Mouse (Mus musculus) limb, embryonic 15.5 days (tissue): ENCODE results near the gene Kansl1l. TPM values are rescaled to one million over a fixed set of nuclear protein-coding genes. Genes with fewer than 3 reads are reported as not detected.
"Not testable (repeated sequence)": the region's sequence is repeated elsewhere in the genome, so short reads cannot be mapped to it uniquely, and the experiment has no call there.

Source experiments
- ATAC-seq: fragments of 200-750 bp; cut with Nextera tagmentation; 2 replicates; pipeline ENCODE4 v1.8.0; 2017; ENCODE audit warnings: low read depth, moderate TSS enrichment; ENCODE audit not compliant: insufficient number of reproducible peaks, low FRiP score, low TSS enrichment
- H3K27ac ChIP-seq: fragments of 300-500 bp; sonication (generic); 2 replicates; pipeline ENCODE4 v1.5.1; 2015; ENCODE audit warnings: moderate library complexity, mild to moderate bottlenecking, inconsistent platforms
- H3K27me3 ChIP-seq: fragments of 300-500 bp; sonication (generic); 2 replicates; pipeline ENCODE4 v1.6.1; 2015; ENCODE audit warnings: inconsistent platforms
- H3K36me3 ChIP-seq: fragments of 300-500 bp; sonication (generic); 2 replicates; pipeline ENCODE4 v1.6.1; 2015; ENCODE audit warnings: inconsistent platforms
- H3K4me1 ChIP-seq: fragments of 300-500 bp; sonication (generic); 2 replicates; pipeline ENCODE4 v1.6.1; 2015; ENCODE audit warnings: inconsistent platforms
- H3K4me2 ChIP-seq: fragments of 300-500 bp; sonication (generic); 2 replicates; pipeline ENCODE4 v1.6.1; 2015; ENCODE audit warnings: mild to moderate bottlenecking, inconsistent platforms
- H3K4me3 ChIP-seq: fragments of 300-500 bp; sonication (generic); 2 replicates; pipeline ENCODE4 v1.5.1; 2015; ENCODE audit warnings: mild to moderate bottlenecking, inconsistent platforms
- H3K9ac ChIP-seq: fragments of 300-500 bp; sonication (generic); 2 replicates; pipeline ENCODE4 v1.6.1; 2015; ENCODE audit warnings: inconsistent platforms
- H3K9me3 ChIP-seq: fragments of 300-500 bp; sonication (generic); 2 replicates; pipeline ENCODE4 v1.6.1; 2016; ENCODE audit warnings: inconsistent platforms
- WGBS: fragments of 180-500 bp; shearing (Covaris S2); methylation state at CpG from one replicate; pipeline ENCODE4 v1.1.7; 2015; 5-methylcytosine and 5-hydroxymethylcytosine counted together
- polyA plus RNA-seq: library from polyadenylated mRNA; unstranded; fragments of >200 nt; fragmentation: Nextera tagmentation; extraction: Ambion mirVana; gene quantifications from 2 replicates; pipeline ENCODE4 v1.2.1, GENCODE M21; 2015

Gene Kansl1l
- polyA plus RNA-seq, 1 experiment from 2014 or later = 14.8 TPM

- Histone ChIP-seq H3K4me3 (no peak overlapping the region), H3K9me3 (no peaks in the 10 kb centered on the region), H3K27me3 (no peaks in the 10 kb centered on the region), H3K9ac (no peak overlapping the region), H3K36me3 (peaks cover 11% of the 10 kb centered on the region), H3K4me1 (no peaks in the 10 kb centered on the region), H3K27ac (no peak overlapping the region), H3K4me2 (no peak overlapping the region)
- ATAC-seq = no peak
- WGBS = 95% methylated on average over 1 of the region's 1 CpGs
Observed at GRCm38 (mm10) chr1:66768764-66769163, 48.6 kb downstream of the Kansl1l start.

- no peak overlapping the region for H3K9ac ChIP-seq
- no peak overlapping the region for H3K27ac ChIP-seq
- no peak for ATAC-seq
- WGBS = 59% methylated on average over 1 of the region's 1 CpGs
- H3K4me3 ChIP-seq = no peak overlapping the region
- no peaks in the 10 kb centered on the region for H3K9me3 ChIP-seq
- peaks cover 11% of the 10 kb centered on the region for H3K36me3 ChIP-seq
- H3K4me2 ChIP-seq = no peak overlapping the region
- no peaks in the 10 kb centered on the region for H3K4me1 ChIP-seq
- H3K27me3 ChIP-seq = no peaks in the 10 kb centered on the region
Observed at GRCm38 (mm10) chr1:66730581-66730980, 86.8 kb downstream of the Kansl1l start.

DNA sequence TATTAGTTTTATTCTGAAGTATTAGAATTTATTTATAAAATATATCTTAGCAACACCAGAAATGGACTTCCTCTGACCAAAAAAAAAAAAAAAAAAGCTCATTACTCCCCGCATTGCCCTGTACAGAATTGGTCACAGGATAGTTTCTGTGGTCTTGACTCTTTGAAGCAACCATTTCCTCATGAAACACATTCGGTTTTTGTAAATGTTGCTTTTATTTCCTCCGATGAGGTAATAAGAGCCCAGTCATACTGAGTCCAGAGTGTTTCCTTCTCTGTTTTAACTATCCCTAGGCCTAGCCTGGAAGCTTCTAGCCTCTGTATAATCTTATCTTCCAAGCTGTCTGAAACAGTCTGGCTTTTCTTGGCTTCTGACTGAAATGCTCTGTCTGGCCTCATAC lies 104.5 kb downstream of the Kansl1l start:
- 92% methylated on average over 3 of the region's 3 CpGs for WGBS
- H3K27me3 ChIP-seq = no peaks in the 10 kb centered on the region
- ATAC-seq = no peak
- H3K27ac ChIP-seq = no peak overlapping the region
- no peak overlapping the region for H3K4me2 ChIP-seq
- H3K36me3 ChIP-seq = peaks cover 30% of the 10 kb centered on the region
- no peaks in the 10 kb centered on the region for H3K9me3 ChIP-seq
- H3K4me1 ChIP-seq = no peaks in the 10 kb centered on the region
- no peak overlapping the region for H3K4me3 ChIP-seq
- no peak overlapping the region for H3K9ac ChIP-seq

- 83% methylated on average over 6 of the region's 6 CpGs for WGBS
- ATAC-seq = no peak
Observed at GRCm38 (mm10) chr1:66704523-66704922, 112.8 kb downstream of the Kansl1l start.

DNA sequence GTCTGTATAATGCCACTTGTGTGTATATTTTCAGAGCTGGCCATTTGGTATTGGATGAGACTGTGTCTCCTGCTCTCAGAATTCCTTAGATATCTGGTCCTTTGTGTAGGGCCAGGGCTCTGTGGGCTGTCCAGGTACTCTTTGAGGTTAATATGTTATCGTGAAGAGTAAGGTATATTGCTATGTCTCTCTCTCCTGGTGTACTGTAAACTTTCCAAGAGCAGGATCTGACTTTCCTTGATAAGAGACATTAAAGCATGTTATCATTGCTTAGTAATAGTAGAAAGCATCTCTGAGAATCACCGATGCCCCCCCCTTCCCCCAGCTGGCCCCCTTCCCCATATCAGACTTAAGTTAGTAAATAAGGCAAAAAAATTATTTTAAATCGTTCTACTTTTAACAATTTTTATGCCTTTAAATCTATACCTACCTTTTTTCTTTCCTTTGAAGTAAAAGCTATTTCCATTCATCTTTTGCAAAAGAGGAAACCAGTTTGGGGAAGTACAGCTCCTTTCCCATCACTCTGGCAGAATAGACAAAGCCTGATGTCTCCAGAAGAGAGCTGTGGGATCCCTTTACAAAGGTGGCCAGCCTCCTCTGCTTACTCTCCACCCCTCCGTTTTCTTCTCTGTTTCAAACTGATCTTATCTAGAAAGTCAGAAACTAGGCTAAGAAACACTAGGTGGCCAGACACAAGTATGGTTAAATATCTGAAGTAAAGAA lies 114.6 kb downstream of the Kansl1l start:
- Histone ChIP-seq H3K9ac (no peak overlapping the region), H3K27ac (no peak overlapping the region), H3K4me1 (peaks cover 5% of the 10 kb centered on the region; the same call in 1 of the 2 replicates), H3K27me3 (no peaks in the 10 kb centered on the region), H3K4me2 (no peak overlapping the region), H3K9me3 (no peaks in the 10 kb centered on the region), H3K4me3 (no peak overlapping the region), H3K36me3 (peaks cover 9% of the 10 kb centered on the region)
- no peak for ATAC-seq
- 83% methylated on average over 4 of the region's 4 CpGs for WGBS

More at GRCm38 (mm10) chr1:66704523-66704922, 112.8 kb downstream of the Kansl1l start:
- Histone ChIP-seq H3K36me3 (peaks cover 9% of the 10 kb centered on the region), H3K9ac (no peak overlapping the region), H3K4me1 (peaks cover 5% of the 10 kb centered on the region; the same call in 1 of the 2 replicates), H3K9me3 (no peaks in the 10 kb centered on the region), H3K27me3 (no peaks in the 10 kb centered on the region), H3K4me3 (no peak overlapping the region), H3K4me2 (no peak overlapping the region), H3K27ac (no peak overlapping the region)

DNA sequence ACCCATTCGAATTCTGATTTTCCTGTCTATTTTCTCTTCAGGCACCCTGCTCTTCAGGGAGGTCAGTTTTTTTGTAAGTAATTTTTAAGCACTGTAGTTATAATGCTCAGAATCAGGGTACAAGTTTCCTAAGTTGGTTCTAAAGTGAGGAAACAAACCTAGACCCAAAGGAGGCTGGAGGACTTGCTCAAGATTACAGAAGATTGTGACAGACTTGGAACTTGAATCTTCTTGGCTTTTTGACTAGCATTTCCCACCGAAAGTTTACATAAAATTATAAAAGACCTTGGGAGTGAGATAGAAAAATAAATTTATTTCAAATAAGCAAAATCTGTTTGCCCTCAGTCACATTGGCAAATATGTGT lies 115.8 kb downstream of the Kansl1l start:
- Histone ChIP-seq H3K36me3 (peaks cover 3% of the 10 kb centered on the region), H3K27me3 (no peaks in the 10 kb centered on the region), H3K27ac (peak overlapping the region; percentile 82; the same call in 1 of the 2 replicates), H3K4me1 (peaks cover 5% of the 10 kb centered on the region; the same call in 1 of the 2 replicates), H3K4me3 (peak overlapping the region; percentile 89), H3K4me2 (peak overlapping the region; percentile 55), H3K9ac (peak overlapping the region; percentile 80), H3K9me3 (no peaks in the 10 kb centered on the region)
- WGBS = 24% methylated on average over 2 of the region's 2 CpGs
- no peak for ATAC-seq

- peak; percentile 99 for ATAC-seq
- under 1% methylated on average over 73 of the region's 73 CpGs for WGBS
- peak within 1 kb of the TSS; percentile 80 for H3K9ac ChIP-seq
- H3K27ac ChIP-seq = peak within 1 kb of the TSS; percentile 82
- H3K27me3 ChIP-seq = no peaks in the 10 kb centered on the region
- peak within 1 kb of the TSS; percentile 89 for H3K4me3 ChIP-seq
- no peaks in the 10 kb centered on the region for H3K9me3 ChIP-seq
- H3K36me3 ChIP-seq = no peaks in the 10 kb centered on the region
- H3K4me1 ChIP-seq = peaks cover 5% of the 10 kb centered on the region; the same call in 1 of the 2 replicates
- peak within 1 kb of the TSS; percentile 55 for H3K4me2 ChIP-seq
Observed at GRCm38 (mm10) chr1:66700693-66701575, 116.4 kb downstream of the Kansl1l start, which contains the start of gene Rpe. TSS of gene Rpe (plus strand) at chr1:66700831.

DNA sequence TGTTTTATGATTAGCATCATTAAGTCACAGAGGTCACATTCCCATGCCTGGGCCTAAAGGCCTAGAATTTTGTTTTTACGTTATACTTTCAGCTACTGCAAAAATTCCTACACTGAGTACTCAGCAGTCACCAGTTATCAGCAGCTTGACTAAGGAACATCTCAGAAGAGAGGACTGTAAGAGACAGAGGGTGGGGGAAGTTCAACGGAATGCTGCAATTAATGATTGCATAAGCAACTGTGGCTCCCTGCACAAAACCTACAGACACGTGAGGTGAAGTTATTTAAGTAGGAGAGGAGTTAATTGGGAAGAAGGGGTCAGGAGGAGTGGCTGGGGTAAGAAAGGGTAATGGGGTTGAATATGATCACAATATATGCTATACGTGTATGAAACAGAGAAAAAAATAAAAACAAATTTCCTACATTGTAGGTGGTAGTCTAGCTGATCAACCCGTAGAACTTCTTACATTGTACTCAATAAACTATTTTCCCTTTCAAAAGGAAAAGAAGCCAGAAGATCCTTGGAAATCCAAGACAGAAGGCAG lies 117.1 kb downstream of the Kansl1l start:
- WGBS = 50% methylated on average over 5 of the region's 5 CpGs
- ATAC-seq = no peak
- H3K36me3 ChIP-seq = no peaks in the 10 kb centered on the region

GRCm38 (mm10) chr1:66699630-66700029 lies 117.7 kb downstream of the Kansl1l start:
- not testable (repeated sequence) for H3K27ac ChIP-seq, H3K27me3 ChIP-seq, ATAC-seq, H3K36me3 ChIP-seq, H3K9ac ChIP-seq, H3K4me3 ChIP-seq, H3K4me2 ChIP-seq, H3K9me3 ChIP-seq, H3K4me1 ChIP-seq
- 87% methylated on average over 10 of the region's 10 CpGs for WGBS

More for the DNA sequence above, 117.1 kb downstream of the Kansl1l start:
- H3K4me1 ChIP-seq = peaks cover 5% of the 10 kb centered on the region; the same call in 1 of the 2 replicates
- H3K9me3 ChIP-seq = no peaks in the 10 kb centered on the region
- peak overlapping the region; percentile 55 for H3K4me2 ChIP-seq
- H3K27me3 ChIP-seq = no peaks in the 10 kb centered on the region
- no peak overlapping the region for H3K9ac ChIP-seq
- peak overlapping the region; percentile 89 for H3K4me3 ChIP-seq
- H3K27ac ChIP-seq = peak overlapping the region; percentile 82; the same call in 1 of the 2 replicates

DNA sequence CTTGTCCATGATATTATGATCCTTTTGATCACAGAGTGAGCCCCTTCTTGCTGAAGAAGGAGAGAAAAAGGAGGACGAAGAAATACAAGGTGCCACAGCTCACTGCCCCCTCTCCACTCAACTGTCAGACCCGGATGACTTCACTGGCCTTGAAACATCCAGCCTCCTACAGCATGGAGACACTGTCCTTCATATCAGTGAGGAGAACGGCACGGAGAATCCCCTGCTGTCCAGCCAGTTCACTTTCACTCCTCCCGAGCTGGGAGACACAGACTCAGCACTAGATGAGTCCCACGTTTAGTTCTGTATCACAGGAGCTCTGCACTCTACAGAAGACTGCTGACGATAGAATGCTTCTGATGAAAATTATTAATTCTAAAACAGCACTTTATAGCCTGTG lies 122.1 kb downstream of the Kansl1l start:
- Histone ChIP-seq H3K9me3 (no peaks in the 10 kb centered on the region), H3K4me3 (no peak overlapping the region), H3K27ac (no peak overlapping the region), H3K36me3 (no peaks in the 10 kb centered on the region), H3K4me2 (no peak overlapping the region), H3K4me1 (no peaks in the 10 kb centered on the region), H3K27me3 (no peaks in the 10 kb centered on the region), H3K9ac (no peak overlapping the region)
- ATAC-seq = no peak
- 71% methylated on average over 7 of the region's 7 CpGs for WGBS

- H3K27me3 ChIP-seq = no peaks in the 10 kb centered on the region
- H3K9ac ChIP-seq = no peak overlapping the region
- no peak overlapping the region for H3K27ac ChIP-seq
- H3K4me2 ChIP-seq = no peak overlapping the region
- ATAC-seq = no peak
- no peaks in the 10 kb centered on the region for H3K36me3 ChIP-seq
- no peak overlapping the region for H3K4me3 ChIP-seq
- H3K4me1 ChIP-seq = no peaks in the 10 kb centered on the region
- no peaks in the 10 kb centered on the region for H3K9me3 ChIP-seq
- 65% methylated on average over 5 of the region's 5 CpGs for WGBS
Observed at GRCm38 (mm10) chr1:66694266-66694665, 123.1 kb downstream of the Kansl1l start.
